ENCODE assay signal across 8 mouse cellular contexts in genomic region chr5:116023821-116024284, GRCm38 (mm10). TPM values are rescaled to one million over a fixed set of nuclear protein-coding genes. Genes with fewer than 3 reads are reported as not detected.
DNase-seq lines count a peak whose midpoint lies in the region; ATAC-seq and TF ChIP-seq lines count a peak whose summit lies in the region.

No protein-coding gene starts in this region.

- no peak for DNase-seq in lung, adult 2 months
- DNase-seq in lung, postnatal 4 days: no peak
- no peak for DNase-seq in urinary bladder, postnatal 14 days (ENCODE audit: low spot score)
- no peak for DNase-seq in frontal cortex, postnatal 14 days (ENCODE audit: low spot score in 2 of 2)
- no peak for DNase-seq in gastrocnemius, postnatal 25 days

- peak overlapping the region; percentile 73 for H3K9ac ChIP-seq in embryonic facial prominence, embryonic 12.5 days
- H3K9ac ChIP-seq in kidney, embryonic 16.5 days (replicated peaks; ENCODE audit: low read length): peak overlapping the region; percentile 84
- H3K9ac ChIP-seq in neural tube, embryonic 12.5 days: peak overlapping the region; percentile 79

- H3K4me2 ChIP-seq in embryonic facial prominence, embryonic 12.5 days (replicated peaks): peak overlapping the region; percentile 83
- H3K4me2 ChIP-seq in kidney, embryonic 16.5 days (replicated peaks; ENCODE audit: low read depth, low read length): peak overlapping the region; percentile 79
- peak overlapping the region; percentile 97 for H3K4me2 ChIP-seq in neural tube, embryonic 12.5 days (replicated peaks)

- peak overlapping the region; percentile 76 for H3K27ac ChIP-seq in embryonic facial prominence, embryonic 12.5 days
- H3K27ac ChIP-seq in kidney, embryonic 16.5 days (ENCODE audit: low read length): peak overlapping the region; percentile 89
- no peak overlapping the region for H3K27ac ChIP-seq in neural tube, embryonic 12.5 days

- TF ChIP-seq CTCF in lung, adult 2 months (IDR thresholded peaks at IDR 0.05; ENCODE audit: insufficient read depth, low read length): no peak

- 0% methylated on average over 28 of the region's 28 CpGs for whole genome bisulfite sequencing in lung, adult 2 months
- WGBS in embryonic facial prominence, embryonic 12.5 days: under 1% methylated on average over 28 of the region's 28 CpGs
- WGBS in kidney, embryonic 16.5 days: 0% methylated on average over 27 of the region's 28 CpGs
- whole genome bisulfite sequencing in neural tube, embryonic 12.5 days: under 1% methylated on average over 28 of the region's 28 CpGs

- ATAC-seq in embryonic facial prominence, embryonic 12.5 days (ENCODE audit: insufficient number of reproducible peaks, insufficient read depth, low FRiP score, low TSS enrichment): peak; percentile 71
- ATAC-seq in kidney, embryonic 16.5 days (ENCODE audit: low FRiP score, low TSS enrichment): peak; percentile 64
- ATAC-seq in neural tube, embryonic 12.5 days (ENCODE audit: low FRiP score, low read depth): peak; percentile 67

- no peaks in the 10 kb centered on the region for H3K27me3 ChIP-seq in embryonic facial prominence, embryonic 12.5 days
- H3K27me3 ChIP-seq in kidney, embryonic 16.5 days (ENCODE audit: insufficient read depth, low read length): no peaks in the 10 kb centered on the region
- H3K27me3 ChIP-seq in neural tube, embryonic 12.5 days (replicated peaks): no peaks in the 10 kb centered on the region

- peak overlapping the region; percentile 55 for H3K4me3 ChIP-seq in lung, adult 2 months (replicated peaks; ENCODE audit: extremely low read depth, low read depth, low read length)
- H3K4me3 ChIP-seq in embryonic facial prominence, embryonic 12.5 days: peak overlapping the region; percentile 65
- peak overlapping the region; percentile 84 for H3K4me3 ChIP-seq in kidney, embryonic 16.5 days (ENCODE audit: low read length)
- H3K4me3 ChIP-seq in neural tube, embryonic 12.5 days: peak overlapping the region; percentile 86

- TF ChIP-seq POLR2A in lung, adult 2 months (IDR thresholded peaks at IDR 0.05; ENCODE audit: borderline replicate concordance, extremely low read depth, low read depth, low read length): no peak

- H3K36me3 ChIP-seq in embryonic facial prominence, embryonic 12.5 days: peaks cover 33% of the 10 kb centered on the region
- H3K36me3 ChIP-seq in kidney, embryonic 16.5 days (ENCODE audit: insufficient read depth, low read length): peaks cover 30% of the 10 kb centered on the region
- peaks cover 32% of the 10 kb centered on the region for H3K36me3 ChIP-seq in neural tube, embryonic 12.5 days

- H3K4me1 ChIP-seq in lung, adult 2 months (ENCODE audit: control insufficient read depth, insufficient read depth, low read length): peaks cover 11% of the 10 kb centered on the region
- H3K4me1 ChIP-seq in embryonic facial prominence, embryonic 12.5 days: peaks cover 12% of the 10 kb centered on the region
- H3K4me1 ChIP-seq in kidney, embryonic 16.5 days (ENCODE audit: insufficient read depth, low read length): peaks cover 30% of the 10 kb centered on the region
- H3K4me1 ChIP-seq in neural tube, embryonic 12.5 days: peaks cover 15% of the 10 kb centered on the region

- no peaks in the 10 kb centered on the region for H3K9me3 ChIP-seq in embryonic facial prominence, embryonic 12.5 days
- H3K9me3 ChIP-seq in kidney, embryonic 16.5 days (ENCODE audit: low read length): no peaks in the 10 kb centered on the region
- no peaks in the 10 kb centered on the region for H3K9me3 ChIP-seq in neural tube, embryonic 12.5 days

RNA-seq across cellular contexts. Expression of gene Prkab1, which starts 0.5 kb away (rescaled TPM):
- polyA plus RNA-seq in lung, adult 2 months (2012; rRNA removed): 77.3 and 92.5 TPM in 2 replicates
- 73.2 and 73.7 TPM in 2 replicates for polyA plus RNA-seq in embryonic facial prominence, embryonic 12.5 days (2016; fragmentation: Nextera tagmentation; extraction: Ambion mirVana)
- 83.5 and 92.1 TPM in 2 replicates for polyA plus RNA-seq in kidney, embryonic 16.5 days (2015; fragmentation: Nextera tagmentation; extraction: Ambion mirVana)
- polyA plus RNA-seq in neural tube, embryonic 12.5 days (2016; fragmentation: Nextera tagmentation; extraction: Ambion mirVana): 57.5 and 62.2 TPM in 2 replicates
- 10 to 100 TPM in 1 of 2 experiments, 1 to 10 TPM in 1; 8.0 to 11.3 TPM for total RNA-seq in gastrocnemius, postnatal 25 days (2021)

RNA-seq across cellular contexts. Expression of gene Tmem233, which starts 59.2 kb away (rescaled TPM):
- 0.12 and 0.69 TPM in 2 replicates for polyA plus RNA-seq in lung, adult 2 months (2012; rRNA removed)
- polyA plus RNA-seq in embryonic facial prominence, embryonic 12.5 days (2016; fragmentation: Nextera tagmentation; extraction: Ambion mirVana): not detected in 2 replicates
- polyA plus RNA-seq in kidney, embryonic 16.5 days (2015; fragmentation: Nextera tagmentation; extraction: Ambion mirVana): not detected in 2 replicates
- not detected in 2 replicates for polyA plus RNA-seq in neural tube, embryonic 12.5 days (2016; fragmentation: Nextera tagmentation; extraction: Ambion mirVana)
- 10 to 100 TPM; 69.2 to 93.6 TPM for total RNA-seq in gastrocnemius, postnatal 25 days (2021)
